Mouse (Mus musculus): ENCODE results near the gene Fbxw10. TPM values are rescaled to one million over a fixed set of nuclear protein-coding genes. Genes with fewer than 3 reads are reported as not detected.
A peak's percentile ranks its signal among the peaks of the same experiment; 100 is the strongest.

The Fbxw10 gene
- total RNA-seq (2021) = under 1 TPM; 0.89 to 0.97 TPM
- 0.41 TPM in 1 of 2 replicates, not detected in the other for polyA plus RNA-seq (2012; rRNA removed)
- long read RNA-seq, partial matches to known transcripts = 0 of 1 reads
- long read RNA-seq, other reads (novel, unspliced or antisense) = 0 of 1 reads

GRCm38 (mm10) chr11:62846961-62847654 is at the start of gene Fbxw10:
TSS of gene Fbxw10 (plus strand) at chr11:62847069.
- DNase-seq = no peak

GRCm38 (mm10) chr11:62804119-62804518 is 42.8 kb upstream of the Fbxw10 start:
- no peak for DNase-seq

DNA sequence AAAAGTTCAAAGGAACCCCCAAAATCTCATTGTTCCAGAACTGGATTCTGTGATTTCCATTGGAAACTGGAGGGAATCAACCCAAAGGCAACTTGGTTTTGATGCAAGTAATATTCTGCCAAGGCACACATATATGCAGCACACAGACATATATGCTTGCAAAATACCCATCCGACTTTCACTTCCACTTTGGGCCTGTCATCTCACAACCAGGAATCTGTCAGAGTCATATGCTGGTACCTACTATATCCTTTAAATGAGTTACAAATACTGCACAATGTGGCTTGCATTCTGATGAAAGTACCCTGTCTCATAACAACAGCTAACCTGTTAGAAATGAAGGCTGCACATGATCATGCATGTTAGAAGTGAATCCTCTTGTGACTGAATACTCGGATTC is 38.9 kb upstream of the Fbxw10 start:
- no peak for DNase-seq

DNA sequence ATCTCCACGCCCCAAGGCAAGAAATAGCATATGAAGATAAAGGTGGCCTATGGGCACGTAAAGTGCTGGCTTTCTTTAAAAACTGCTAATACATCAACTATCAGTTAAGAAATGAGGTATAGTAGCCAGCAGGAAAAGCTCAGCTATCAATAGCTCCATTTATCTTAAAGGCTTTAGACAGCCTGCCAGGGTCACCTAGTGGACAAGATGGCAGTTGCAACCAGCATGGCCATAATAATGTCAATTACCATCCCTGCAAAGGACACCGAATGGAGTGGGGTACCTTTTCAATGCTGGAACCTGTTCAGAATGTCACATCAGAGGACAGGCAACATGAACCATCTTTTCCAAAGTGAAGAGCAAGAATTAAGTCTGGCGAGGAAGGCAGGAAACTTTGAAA is 37.7 kb upstream of the Fbxw10 start:
- no peak for DNase-seq

DNA sequence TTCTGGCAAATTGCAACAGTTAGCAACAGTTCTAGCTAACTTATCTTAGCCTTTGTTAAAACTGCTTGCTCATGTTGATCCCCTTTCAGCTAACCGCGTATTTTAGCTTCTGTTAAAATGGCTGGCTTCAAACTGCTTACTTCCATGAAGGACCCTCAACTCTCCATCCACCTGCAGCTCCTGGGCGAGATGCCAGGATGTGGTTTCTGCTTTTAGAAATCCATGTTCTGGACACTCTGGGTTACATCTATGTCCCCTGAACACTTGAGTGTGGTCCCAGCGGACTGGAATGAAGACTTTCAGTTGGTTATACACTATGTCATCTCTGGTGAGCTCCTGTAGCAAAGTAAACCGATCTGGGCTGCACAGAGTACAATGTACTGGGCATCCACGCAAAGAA is 34.6 kb upstream of the Fbxw10 start:
- no peak for DNase-seq

GRCm38 (mm10) chr11:62813497-62813896 is 33.4 kb upstream of the Fbxw10 start:
- DNase-seq = no peak

GRCm38 (mm10) chr11:62813970-62814624 is 32.8 kb upstream of the Fbxw10 start:
- DNase-seq = no peak

GRCm38 (mm10) chr11:62814625-62815024 is 32.2 kb upstream of the Fbxw10 start:
- no peak for DNase-seq

DNA sequence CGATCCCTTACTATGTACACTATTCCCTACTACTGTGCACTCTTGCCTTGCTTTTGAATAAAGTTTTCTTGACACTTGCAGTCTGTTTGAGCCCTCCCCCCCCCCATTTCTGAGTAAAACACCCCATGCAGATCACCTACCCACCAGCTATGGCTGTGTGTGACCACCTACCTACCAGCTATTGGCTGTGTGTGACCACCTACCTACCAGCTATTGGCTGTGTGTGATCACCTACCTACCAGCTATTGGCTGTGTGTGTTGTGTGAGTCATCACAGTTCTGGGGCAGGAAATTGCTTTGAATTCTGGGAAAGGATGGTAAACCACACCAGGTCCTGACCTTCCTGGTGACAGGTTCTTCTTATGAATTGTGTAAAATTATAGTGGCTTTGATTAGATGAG is 31.4 kb upstream of the Fbxw10 start:
- DNase-seq = no peak

DNA sequence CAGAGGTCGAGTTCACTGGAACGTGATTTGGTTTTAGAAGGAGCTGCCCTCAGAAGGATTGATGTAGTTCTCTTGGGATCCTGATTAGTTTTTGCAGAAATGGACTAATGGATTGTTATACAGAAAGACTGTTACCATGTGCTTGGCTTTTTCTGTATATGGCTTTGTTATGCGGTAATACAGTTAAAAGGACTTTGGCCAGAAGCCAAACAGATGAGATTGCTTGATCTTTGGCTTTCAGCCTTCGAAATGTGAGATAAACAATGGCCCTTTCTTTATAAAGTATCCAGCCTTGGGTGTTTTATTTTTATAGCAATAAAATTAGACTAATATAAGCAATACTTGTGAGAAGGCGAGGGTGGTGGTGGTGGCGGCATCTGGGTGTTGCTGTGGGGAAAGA is 30.3 kb upstream of the Fbxw10 start:
- DNase-seq = no peak

GRCm38 (mm10) chr11:62819059-62819686 is 27.7 kb upstream of the Fbxw10 start:
- no peak for DNase-seq

DNA sequence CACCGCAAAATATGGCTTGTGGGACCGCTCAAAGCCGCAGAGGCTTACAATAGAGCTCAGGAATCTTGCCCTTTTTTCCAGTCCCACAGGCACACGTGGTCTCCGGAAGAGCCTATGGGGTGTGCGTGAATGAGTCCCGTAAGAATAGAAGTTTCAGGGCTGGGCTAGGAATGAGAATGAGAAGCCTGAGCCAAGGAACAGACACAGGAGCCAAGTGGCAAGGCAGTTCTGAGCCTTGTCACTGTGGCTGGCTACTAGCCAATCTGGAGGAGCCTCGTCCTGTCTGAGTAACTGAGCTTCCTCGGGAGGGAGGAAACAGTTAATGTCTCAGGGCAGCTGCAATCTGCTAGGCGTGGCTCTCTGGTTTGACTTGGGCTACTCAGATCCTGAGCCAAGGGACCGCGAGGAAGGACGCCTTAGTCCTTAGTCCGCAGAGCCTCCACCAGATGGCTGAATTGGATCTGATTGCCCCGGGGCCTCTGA is 26.8 kb upstream of the Fbxw10 start, which contains the start of gene Trim16:
Trim16 (plus strand) TSS at position 173 of the 483 bp plus-strand sequence.
- peak; percentile 82 for DNase-seq

GRCm38 (mm10) chr11:62820661-62821437 is 26.0 kb upstream of the Fbxw10 start:
- DNase-seq = peak; percentile 32

- peak; percentile 35 for DNase-seq
These were observed 25.0 kb upstream of the Fbxw10 start for GRCm38 (mm10) chr11:62821893-62822292.

DNA sequence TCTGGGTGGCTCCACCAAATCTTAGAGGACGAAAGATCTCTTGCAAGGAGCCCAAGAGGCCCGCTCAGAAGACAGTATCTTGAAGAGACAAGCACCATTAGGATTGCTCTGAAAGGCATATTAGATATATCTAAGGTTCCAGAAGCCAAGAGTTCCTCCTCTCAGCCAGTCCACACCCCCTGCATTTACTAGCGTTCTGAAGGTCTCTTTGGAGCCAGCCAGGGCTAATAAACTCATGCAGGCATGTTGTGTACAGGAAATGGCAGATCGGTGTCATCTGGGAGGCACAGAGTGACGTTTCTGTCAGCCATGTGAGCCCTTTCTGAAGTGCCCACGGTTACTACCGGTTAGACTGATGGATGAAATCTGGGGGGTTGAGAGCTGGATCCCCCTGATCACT is 22.7 kb upstream of the Fbxw10 start:
- DNase-seq = no peak

DNA sequence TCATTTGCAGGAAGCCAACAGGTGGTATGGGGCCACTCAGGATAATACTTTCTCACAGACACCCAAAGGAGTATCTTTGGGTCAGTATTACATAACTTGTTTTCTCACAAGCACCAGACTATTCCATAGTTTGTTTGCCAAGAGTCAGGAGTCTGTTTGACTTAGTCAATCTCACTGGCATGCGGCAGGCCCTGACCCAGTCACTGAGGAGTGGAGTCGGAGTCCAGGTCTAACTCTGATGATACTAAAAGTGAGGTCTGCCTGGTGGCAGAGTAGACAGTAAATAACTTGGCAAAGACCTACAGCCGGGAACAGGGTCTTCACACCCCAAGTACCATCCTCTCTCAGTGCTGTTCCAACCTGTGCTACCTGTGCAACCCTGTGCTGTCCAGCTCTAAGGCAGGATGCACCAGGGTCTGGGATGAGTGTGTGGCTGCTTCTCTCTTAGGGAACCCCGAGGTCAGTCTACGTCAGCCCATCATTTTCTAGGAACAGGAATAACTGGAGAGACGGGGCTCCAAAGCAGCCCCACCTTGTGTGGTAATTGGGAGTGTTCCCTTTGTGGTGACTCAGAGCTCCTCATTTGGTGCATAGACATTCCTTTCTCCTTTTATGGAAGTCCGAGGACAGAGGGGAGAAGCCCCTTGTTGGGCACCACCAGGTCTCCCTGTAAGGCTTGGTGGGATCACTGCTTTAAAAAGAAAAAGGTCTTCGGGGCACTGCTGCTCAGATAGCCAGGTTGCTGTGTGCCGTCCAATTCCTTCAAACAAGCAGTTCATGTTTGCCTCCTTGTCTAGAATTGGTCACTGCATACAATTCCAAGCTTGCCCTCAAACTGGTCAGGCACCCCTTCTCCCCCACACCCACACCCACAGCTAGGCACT is 21.4 kb upstream of the Fbxw10 start:
- no peak for DNase-seq

GRCm38 (mm10) chr11:62826106-62826733 is 20.6 kb upstream of the Fbxw10 start:
- peak; percentile 69 for DNase-seq

DNA sequence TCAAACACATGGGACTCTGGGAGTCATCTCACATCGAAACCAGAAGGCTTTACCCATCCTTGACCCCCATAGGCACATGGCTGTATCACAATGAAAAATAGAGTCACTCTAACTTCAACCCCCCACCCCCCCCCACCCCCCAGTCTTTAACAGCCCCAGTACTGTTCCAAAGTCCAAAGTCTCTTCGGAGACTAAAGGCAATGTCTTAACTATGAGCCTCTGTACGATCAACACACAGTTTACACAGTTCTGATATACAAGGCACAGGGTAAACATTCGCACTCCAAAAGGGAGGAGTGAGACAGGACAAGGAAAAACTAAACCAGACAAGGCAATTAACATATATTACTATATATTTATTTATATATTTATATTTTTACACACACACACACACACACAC is 19.7 kb upstream of the Fbxw10 start:
- DNase-seq = no peak

DNA sequence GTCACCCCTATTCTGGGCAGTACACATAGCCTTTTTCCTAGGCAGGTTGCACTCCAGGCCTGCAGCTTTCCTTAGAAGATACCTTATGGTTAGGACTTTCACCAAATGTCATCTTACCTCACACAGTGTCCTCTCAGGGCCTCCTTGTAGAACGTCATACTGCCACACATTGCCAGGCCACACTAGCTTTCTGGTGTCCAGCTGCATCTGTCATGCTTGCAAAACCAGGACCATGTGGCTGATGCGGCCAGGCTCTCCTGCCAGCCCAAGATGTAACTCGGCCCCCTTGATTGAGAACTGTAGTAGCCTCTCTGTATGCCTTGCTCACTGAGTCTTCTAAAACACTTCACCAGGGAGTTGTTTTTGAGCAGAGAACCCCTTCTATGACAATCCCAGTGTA is 19.0 kb upstream of the Fbxw10 start:
- no peak for DNase-seq

DNA sequence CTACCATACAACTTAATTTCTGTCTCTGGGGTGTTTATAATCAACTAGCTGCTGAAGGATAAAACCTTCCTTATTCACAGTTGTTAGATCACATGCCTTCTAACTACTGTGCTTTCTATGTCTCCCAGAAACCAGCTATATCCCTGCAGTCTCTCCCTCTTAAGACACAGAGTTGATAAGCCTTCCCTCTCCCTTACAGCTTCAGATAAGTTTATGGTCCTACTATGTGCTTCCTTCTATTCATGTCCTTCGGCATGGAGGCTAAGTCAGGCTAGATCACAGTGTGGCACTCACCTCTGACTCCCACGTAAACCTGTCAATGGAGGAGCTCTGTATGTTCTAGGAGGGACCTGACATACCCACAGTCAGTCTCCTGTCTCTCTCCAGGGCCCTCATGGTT is 16.5 kb upstream of the Fbxw10 start:
- DNase-seq = no peak

DNA sequence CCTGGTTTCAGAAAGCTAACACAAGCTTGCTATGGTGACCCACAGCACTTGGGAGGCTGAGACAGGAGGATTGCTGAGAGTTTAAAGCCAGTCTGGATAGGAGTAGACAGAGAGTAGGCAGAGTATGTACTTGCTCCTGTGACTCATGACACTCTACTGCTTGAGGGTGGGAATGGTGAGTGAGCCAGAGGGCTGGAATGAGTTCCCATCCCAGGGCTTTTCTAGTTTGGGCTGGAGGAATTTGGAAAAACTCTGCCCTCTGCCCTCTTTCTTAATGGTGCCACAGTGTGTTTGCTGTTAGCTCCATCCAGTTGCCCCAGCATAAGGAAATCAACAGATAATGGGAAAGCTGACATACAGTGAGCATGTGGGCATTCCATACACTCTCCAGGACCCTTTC is 15.0 kb upstream of the Fbxw10 start:
- no peak for DNase-seq
